Mouse (Mus musculus) gastrocnemius, adult 2 months (tissue): ENCODE measurements at regions not wholly inside any gene's neighbourhood (a gene's known extent, or its start where the extent isn't known, plus 50 kb on each side); places are given as distances from the start of the nearest gene placed in this dataset.

ENCODE experiments used
- DNase-seq: peaks from one replicate; pipeline ENCODE4 v3.0.0; 2022
- H3K27ac ChIP-seq: fragments of 200-600 bp; 2 replicates; pipeline ENCODE4 v1.8.1; 2022; ENCODE audit warnings: mild to moderate bottlenecking
- H3K4me3 ChIP-seq: fragments of 200-600 bp; 2 replicates; pipeline ENCODE4 v1.8.1; 2022; ENCODE audit warnings: mild to moderate bottlenecking, moderate library complexity
- CTCF ChIP-seq: fragments of 200-600 bp; IDR thresholded peaks from 2 replicates; pipeline ENCODE4 v1.8.1; 2022; ENCODE audit warnings: antibody characterized with exemption, mild to moderate bottlenecking, moderate library complexity
- intact Hi-C: fragments of 180-260 bp; cut with DNase I; formaldehyde crosslinking; loops from one replicate; pipeline ENCODE4 v1.15.1; 2025

DNA sequence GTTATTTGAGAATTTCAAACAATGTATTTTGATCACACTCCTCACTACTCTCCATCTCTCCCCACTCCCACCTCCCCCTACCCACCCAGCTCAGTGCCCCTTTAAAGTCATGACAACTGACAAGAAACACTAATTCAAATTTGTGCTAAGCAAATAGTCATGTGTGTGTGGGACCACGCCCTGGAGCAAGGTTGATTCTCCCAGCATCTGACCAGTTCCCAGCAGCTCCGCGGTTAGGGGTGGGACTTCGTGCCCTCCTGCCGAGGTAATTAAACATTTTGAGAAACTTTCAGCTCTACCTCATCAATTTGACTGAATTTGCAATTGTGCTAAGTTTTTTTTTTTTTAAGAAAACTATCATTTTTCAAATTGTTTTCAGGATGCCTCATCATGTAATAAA lies 74.5 kb downstream of the Gpr6 start:
- Histone ChIP-seq H3K4me3 (no peak overlapping the region), H3K27ac (no peak overlapping the region)
- intact Hi-C loops: no loop called here
- TF ChIP-seq CTCF: no peak
- DNase-seq: no peak
